Mouse (Mus musculus): ENCODE data around the gene Aanat.
A peak's percentile ranks its signal among the peaks of the same experiment; 100 is the strongest.

DNA sequence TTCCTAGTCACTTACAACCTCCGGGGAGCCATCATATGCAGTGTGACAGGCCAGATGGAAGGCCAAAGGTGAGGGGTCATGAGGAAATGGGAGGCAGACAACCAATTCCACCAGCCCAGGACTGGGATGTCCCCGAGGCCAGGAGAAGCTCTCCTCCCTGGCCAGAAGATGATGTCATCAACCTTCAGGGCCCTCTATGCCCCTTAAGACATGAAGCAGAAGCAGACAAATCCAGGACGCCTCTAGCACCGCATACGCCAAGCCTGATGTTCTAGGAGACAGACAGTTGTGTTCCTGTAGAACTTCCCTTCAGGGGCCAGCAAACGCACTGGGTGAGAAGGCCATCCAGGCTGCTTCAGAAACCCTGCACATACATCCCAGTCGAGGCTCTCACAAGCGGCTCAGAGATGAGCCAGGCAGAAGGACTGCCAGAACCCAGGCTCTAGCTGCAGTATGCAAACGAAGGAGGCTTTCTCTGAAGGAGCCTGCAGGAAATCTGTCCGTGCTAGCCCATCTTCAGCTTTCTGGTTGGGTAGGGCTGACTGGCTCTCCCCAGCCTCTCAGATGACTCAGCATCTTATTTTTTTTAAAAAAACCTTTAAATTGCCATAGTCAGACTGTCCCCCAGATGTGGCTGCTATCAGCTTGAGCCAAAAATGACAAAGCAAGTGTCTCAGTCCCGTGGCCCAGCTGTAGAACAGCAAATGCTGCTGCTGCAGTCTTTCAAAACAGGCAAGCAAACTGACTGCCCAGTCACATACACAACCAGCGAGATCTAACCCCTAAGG, 13.3 kb upstream of the Aanat start:
- TF ChIP-seq POLR2A (IDR thresholded peaks at IDR 0.05; ENCODE audit: control insufficient read depth in 1 of 2, insufficient read depth in 1 of 2, low read depth in 1 of 2, low read length in 2 of 2, poor library complexity in 1 of 2) = no peak
- TF ChIP-seq SIN3A (IDR thresholded peaks at IDR 0.05; ENCODE audit: low read length) = peak; percentile 85
- TF ChIP-seq CHD1 (IDR thresholded peaks at IDR 0.05; ENCODE audit: low read depth, low read length) = no peak
- peak; percentile 37 to 75; a peak in 2 of 4 replicates for TF ChIP-seq EP300 (IDR thresholded peaks at IDR 0.05; ENCODE audit: low read depth in 1 of 2, low read length in 2 of 2)
- peak; percentile 62 for TF ChIP-seq GATA1 (IDR thresholded peaks at IDR 0.05; ENCODE audit: low read depth, low read length)
- TF ChIP-seq CTCF (IDR thresholded peaks at IDR 0.05 in 2 of 3, conservative IDR thresholded peaks at IDR 0.05 in 1 of 3; ENCODE audit: control insufficient read depth in 1 of 3, insufficient read depth in 1 of 3, low read depth in 2 of 3, low read length in 3 of 3, poor library complexity in 1 of 3, severe bottlenecking in 1 of 3) = no peak
- TF ChIP-seq ZKSCAN1 (IDR thresholded peaks at IDR 0.05; ENCODE audit: low read depth, low read length) = no peak
- TF ChIP-seq MYB (IDR thresholded peaks at IDR 0.05; ENCODE audit: low read depth, low read length) = no peak
- peak; percentile 78 for TF ChIP-seq MXI1 (IDR thresholded peaks at IDR 0.05; ENCODE audit: low read depth, low read length)
- peak; percentile 95 for TF ChIP-seq ZNF384 (IDR thresholded peaks at IDR 0.05; ENCODE audit: low read depth, low read length)
- no peak for TF ChIP-seq SMC3 (IDR thresholded peaks at IDR 0.05; ENCODE audit: low read depth, low read length)
